Mouse (Mus musculus) heart, embryonic 15.5 days (tissue): ENCODE data around the gene Lsamp. TPM values are rescaled to one million over a fixed set of nuclear protein-coding genes. Genes with fewer than 3 reads are reported as not detected.

Experiments
- ATAC-seq: fragments of 200-750 bp; cut with Nextera tagmentation; replicated peaks from 2 replicates; pipeline ENCODE4 v1.8.0; 2017; ENCODE audit warnings: low read depth, moderate TSS enrichment; ENCODE audit not compliant: insufficient number of reproducible peaks, insufficient read depth, low FRiP score
- H3K27ac ChIP-seq: fragments of 300-500 bp; sonication (generic); 2 replicates; pipeline ENCODE4 v1.5.1; 2015; ENCODE audit warnings: mild to moderate bottlenecking, inconsistent platforms
- H3K27me3 ChIP-seq: fragments of 300-500 bp; sonication (generic); 2 replicates; pipeline ENCODE4 v1.6.1; 2015; ENCODE audit warnings: inconsistent platforms
- H3K36me3 ChIP-seq: fragments of 300-500 bp; sonication (generic); 2 replicates; pipeline ENCODE4 v1.6.1; 2015; ENCODE audit warnings: mild to moderate bottlenecking, inconsistent platforms
- H3K4me1 ChIP-seq: fragments of 300-500 bp; sonication (generic); replicated peaks from 2 replicates; pipeline ENCODE4 v1.6.1; 2015; ENCODE audit warnings: inconsistent platforms
- H3K4me2 ChIP-seq: fragments of 300-500 bp; sonication (generic); 2 replicates; pipeline ENCODE4 v1.6.1; 2015; ENCODE audit warnings: inconsistent platforms, mild to moderate bottlenecking, moderate library complexity
- H3K4me3 ChIP-seq: fragments of 300-500 bp; sonication (generic); 2 replicates; pipeline ENCODE4 v1.5.1; 2015; ENCODE audit warnings: mild to moderate bottlenecking, inconsistent platforms
- H3K9ac ChIP-seq: fragments of 300-500 bp; sonication (generic); 2 replicates; pipeline ENCODE4 v1.6.1; 2015; ENCODE audit warnings: mild to moderate bottlenecking, inconsistent platforms
- H3K9me3 ChIP-seq: fragments of 300-500 bp; sonication (generic); replicated peaks from 2 replicates; pipeline ENCODE4 v1.6.1; 2016; ENCODE audit warnings: inconsistent platforms
- WGBS: fragments of 180-500 bp; shearing (Covaris S2); methylation state at CpG from one replicate; pipeline ENCODE4 v1.1.7; 2015; ENCODE audit warnings: mixed read lengths; 5-methylcytosine and 5-hydroxymethylcytosine counted together
- polyA plus RNA-seq: library from polyadenylated mRNA; unstranded; fragments of >200 nt; fragmentation: Nextera tagmentation; extraction: Ambion mirVana; gene quantifications from 2 replicates; pipeline ENCODE4 v1.2.1, GENCODE M21; 2015

The Lsamp gene
- polyA plus RNA-seq, 1 experiment from 2014 or later, result 1.7 TPM

GRCm38 (mm10) chr16:40709574-40709973, 725.4 kb downstream of the Lsamp start:
- Histone ChIP-seq H3K4me3 (no peak overlapping the region), H3K27ac (no peak overlapping the region), H3K9me3 (no peaks in the 10 kb centered on the region), H3K4me2 (no peak overlapping the region), H3K9ac (no peak overlapping the region), H3K36me3 (no peaks in the 10 kb centered on the region), H3K4me1 (no peaks in the 10 kb centered on the region), H3K27me3 (no peaks in the 10 kb centered on the region)
- 11% methylated on average over 4 of the region's 4 CpGs for WGBS
- ATAC-seq, result no peak

DNA sequence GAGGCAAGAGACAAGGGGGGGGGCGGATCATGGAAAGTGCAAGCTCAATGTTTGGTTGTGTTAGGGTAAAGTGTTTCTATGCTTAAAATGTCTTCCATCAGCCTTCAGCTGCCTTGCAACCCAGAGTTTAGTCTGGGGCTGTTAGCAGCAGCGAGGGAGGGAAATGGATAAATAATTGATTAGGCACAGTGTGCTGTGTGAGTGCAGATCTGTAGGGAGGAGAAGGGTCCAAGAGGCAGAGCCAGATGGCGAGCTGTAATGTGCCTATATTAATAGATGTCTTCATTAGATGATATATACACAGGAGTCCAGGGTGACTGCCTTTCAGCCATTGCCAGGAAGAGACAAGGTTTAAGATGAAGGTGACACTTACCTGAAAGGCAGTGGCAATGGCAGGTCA, 725.9 kb downstream of the Lsamp start:
- ATAC-seq, result no peak

GRCm38 (mm10) chr16:40710491-40710890, 726.3 kb downstream of the Lsamp start:
- H3K4me2 ChIP-seq, result no peak overlapping the region
- no peak for ATAC-seq
- H3K27ac ChIP-seq, result no peak overlapping the region
- H3K4me3 ChIP-seq, result no peak overlapping the region
- H3K27me3 ChIP-seq, result no peaks in the 10 kb centered on the region
- no peaks in the 10 kb centered on the region for H3K9me3 ChIP-seq
- no peak overlapping the region for H3K9ac ChIP-seq
- no peaks in the 10 kb centered on the region for H3K4me1 ChIP-seq
- no peaks in the 10 kb centered on the region for H3K36me3 ChIP-seq
- WGBS, result 69% methylated on average over 5 of the region's 5 CpGs

More for the DNA sequence above, 725.9 kb downstream of the Lsamp start:
- Histone ChIP-seq H3K4me2 (no peak overlapping the region), H3K4me3 (no peak overlapping the region), H3K36me3 (no peaks in the 10 kb centered on the region), H3K4me1 (no peaks in the 10 kb centered on the region), H3K27ac (no peak overlapping the region), H3K9ac (no peak overlapping the region), H3K27me3 (no peaks in the 10 kb centered on the region), H3K9me3 (no peaks in the 10 kb centered on the region)
- WGBS, result 59% methylated on average over 3 of the region's 3 CpGs

DNA sequence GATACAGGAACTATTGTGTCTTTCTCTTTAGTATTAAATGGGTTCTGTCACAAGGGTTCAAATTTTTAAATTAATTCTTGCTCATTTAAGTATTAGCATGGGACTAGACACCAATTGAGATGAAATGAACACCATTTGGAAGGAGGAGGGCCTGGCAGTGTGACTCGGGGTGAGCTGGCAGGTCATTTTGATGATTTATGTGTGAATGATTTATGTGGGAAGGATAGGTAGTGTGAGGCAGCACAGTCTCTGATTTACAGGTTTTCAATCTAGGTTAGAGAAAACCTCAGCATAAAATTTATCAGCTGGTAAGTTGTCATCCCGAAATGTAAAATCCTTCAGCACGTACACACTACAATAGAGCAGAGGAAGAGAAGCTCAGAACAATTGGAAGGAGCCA, 729.6 kb downstream of the Lsamp start:
- Histone ChIP-seq H3K4me3 (no peak overlapping the region), H3K4me1 (no peaks in the 10 kb centered on the region), H3K9ac (no peak overlapping the region), H3K36me3 (no peaks in the 10 kb centered on the region), H3K27me3 (no peaks in the 10 kb centered on the region), H3K27ac (no peak overlapping the region), H3K9me3 (no peaks in the 10 kb centered on the region), H3K4me2 (no peak overlapping the region)
- WGBS, result 68% methylated on average over 3 of the region's 3 CpGs
- ATAC-seq, result no peak

GRCm38 (mm10) chr16:40739015-40739414, 754.9 kb downstream of the Lsamp start:
- no peaks in the 10 kb centered on the region for H3K4me1 ChIP-seq
- no peak overlapping the region for H3K9ac ChIP-seq
- no peak for ATAC-seq
- H3K9me3 ChIP-seq, result no peaks in the 10 kb centered on the region
- H3K36me3 ChIP-seq, result no peaks in the 10 kb centered on the region
- no peak overlapping the region for H3K4me2 ChIP-seq
- 34% methylated on average over 6 of the region's 6 CpGs for WGBS
- no peak overlapping the region for H3K27ac ChIP-seq
- no peak overlapping the region for H3K4me3 ChIP-seq
- H3K27me3 ChIP-seq, result no peaks in the 10 kb centered on the region

DNA sequence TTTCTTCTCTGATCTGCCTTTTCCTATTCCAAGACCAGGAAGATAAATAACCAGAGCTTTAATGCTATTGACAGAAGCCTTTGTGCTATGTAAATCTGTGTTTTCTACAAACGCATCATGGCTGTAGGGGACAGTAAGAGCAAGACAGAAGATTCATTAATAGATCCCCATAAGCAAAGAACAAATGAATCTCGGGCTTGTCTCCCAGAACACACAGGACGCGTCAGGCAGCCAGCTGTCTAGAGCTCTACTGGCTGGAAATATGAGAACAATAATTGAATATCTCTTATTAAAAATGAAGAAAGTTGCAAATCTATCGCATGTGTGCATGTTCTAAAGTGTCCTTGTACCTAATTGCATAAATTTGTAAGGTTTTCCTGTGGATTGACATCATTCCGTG, 755.6 kb downstream of the Lsamp start:
- no peaks in the 10 kb centered on the region for H3K4me1 ChIP-seq
- H3K4me3 ChIP-seq, result no peak overlapping the region
- ATAC-seq, result no peak
- WGBS, result 78% methylated on average over 6 of the region's 6 CpGs
- H3K4me2 ChIP-seq, result no peak overlapping the region
- H3K9me3 ChIP-seq, result no peaks in the 10 kb centered on the region
- H3K27ac ChIP-seq, result no peak overlapping the region
- no peaks in the 10 kb centered on the region for H3K36me3 ChIP-seq
- no peaks in the 10 kb centered on the region for H3K27me3 ChIP-seq
- H3K9ac ChIP-seq, result no peak overlapping the region

- no peak overlapping the region for H3K4me3 ChIP-seq
- no peak overlapping the region for H3K27ac ChIP-seq
- no peaks in the 10 kb centered on the region for H3K4me1 ChIP-seq
- no peak overlapping the region for H3K4me2 ChIP-seq
- no peaks in the 10 kb centered on the region for H3K36me3 ChIP-seq
- 69% methylated on average over 8 of the region's 8 CpGs for WGBS
- no peaks in the 10 kb centered on the region for H3K27me3 ChIP-seq
- ATAC-seq, result no peak
- no peak overlapping the region for H3K9ac ChIP-seq
- H3K9me3 ChIP-seq, result no peaks in the 10 kb centered on the region
Observed at GRCm38 (mm10) chr16:40740273-40740672, 756.1 kb downstream of the Lsamp start.

DNA sequence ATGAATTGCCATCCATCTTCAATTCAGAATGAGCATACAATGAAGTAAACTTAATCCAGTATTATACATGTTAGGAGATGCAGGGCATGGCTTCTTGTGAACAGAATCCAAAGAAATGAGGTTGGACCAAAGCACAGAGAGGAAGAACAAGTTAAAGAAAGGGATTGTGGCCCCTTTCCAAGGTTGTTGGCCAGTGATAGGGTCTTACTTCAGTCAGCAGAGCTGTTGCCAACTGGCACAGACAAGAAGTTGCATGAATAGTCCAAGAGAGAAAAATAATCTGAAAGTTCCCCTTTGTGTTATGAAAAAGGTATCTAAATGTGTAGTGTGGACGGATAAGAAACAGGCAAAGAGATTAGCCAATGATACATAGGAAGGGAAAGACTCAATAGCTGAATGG, 843.0 kb downstream of the Lsamp start:
- no peaks in the 10 kb centered on the region for H3K4me1 ChIP-seq
- no peak for ATAC-seq
- H3K4me2 ChIP-seq, result no peak overlapping the region
- WGBS, result 21% methylated on average over 1 of the region's 1 CpGs
- H3K9me3 ChIP-seq, result no peaks in the 10 kb centered on the region
- no peak overlapping the region for H3K9ac ChIP-seq
- H3K4me3 ChIP-seq, result no peak overlapping the region
- no peaks in the 10 kb centered on the region for H3K36me3 ChIP-seq
- no peak overlapping the region for H3K27ac ChIP-seq
- no peaks in the 10 kb centered on the region for H3K27me3 ChIP-seq

- Histone ChIP-seq H3K4me2 (no peak overlapping the region), H3K27me3 (no peaks in the 10 kb centered on the region), H3K9me3 (no peaks in the 10 kb centered on the region), H3K4me1 (no peaks in the 10 kb centered on the region), H3K27ac (no peak overlapping the region), H3K4me3 (no peak overlapping the region), H3K36me3 (no peaks in the 10 kb centered on the region), H3K9ac (no peak overlapping the region)
- ATAC-seq, result no peak
Observed at GRCm38 (mm10) chr16:40831536-40831935, 847.4 kb downstream of the Lsamp start.

- Histone ChIP-seq H3K9ac (no peak overlapping the region), H3K27me3 (no peaks in the 10 kb centered on the region), H3K36me3 (no peaks in the 10 kb centered on the region), H3K4me1 (no peaks in the 10 kb centered on the region), H3K27ac (no peak overlapping the region), H3K4me2 (no peak overlapping the region), H3K4me3 (no peak overlapping the region), H3K9me3 (no peaks in the 10 kb centered on the region)
- no peak for ATAC-seq
- whole genome bisulfite sequencing, result 59% methylated on average over 1 of the region's 1 CpGs
Observed at GRCm38 (mm10) chr16:40841765-40842164, 857.6 kb downstream of the Lsamp start.

GRCm38 (mm10) chr16:40866733-40867132, 882.6 kb downstream of the Lsamp start:
- no peaks in the 10 kb centered on the region for H3K4me1 ChIP-seq
- ATAC-seq, result no peak

DNA sequence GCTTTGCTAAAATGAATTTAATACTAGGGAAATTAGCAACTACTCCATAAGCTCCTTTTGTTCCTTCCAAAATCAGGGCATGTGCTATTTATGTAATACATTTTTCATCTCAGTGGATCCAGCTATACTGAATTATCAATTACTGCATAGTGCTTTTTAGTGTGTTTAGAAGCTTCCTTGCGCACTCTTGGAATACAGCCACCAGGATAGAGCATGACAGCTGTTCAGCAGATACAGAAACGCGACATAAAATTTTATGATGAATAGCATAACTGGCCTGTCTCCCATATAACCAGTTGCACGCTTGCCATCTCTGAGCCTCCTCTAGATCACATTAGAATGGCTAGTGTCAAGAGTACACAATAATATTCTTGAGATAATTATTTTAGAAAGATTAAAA, 894.1 kb downstream of the Lsamp start:
- H3K36me3 ChIP-seq, result no peaks in the 10 kb centered on the region
- ATAC-seq, result no peak
- H3K27ac ChIP-seq, result no peak overlapping the region
- no peak overlapping the region for H3K4me2 ChIP-seq
- H3K9ac ChIP-seq, result no peak overlapping the region
- 70% methylated on average over 4 of the region's 4 CpGs for WGBS
- H3K9me3 ChIP-seq, result no peaks in the 10 kb centered on the region
- no peaks in the 10 kb centered on the region for H3K4me1 ChIP-seq
- no peak overlapping the region for H3K4me3 ChIP-seq
- no peaks in the 10 kb centered on the region for H3K27me3 ChIP-seq

More at GRCm38 (mm10) chr16:40866733-40867132, 882.6 kb downstream of the Lsamp start:
- H3K27me3 ChIP-seq, result no peaks in the 10 kb centered on the region
- no peak overlapping the region for H3K4me2 ChIP-seq
- no peak overlapping the region for H3K9ac ChIP-seq
- H3K36me3 ChIP-seq, result no peaks in the 10 kb centered on the region
- H3K9me3 ChIP-seq, result no peaks in the 10 kb centered on the region
- no peak overlapping the region for H3K4me3 ChIP-seq
- no peak overlapping the region for H3K27ac ChIP-seq

DNA sequence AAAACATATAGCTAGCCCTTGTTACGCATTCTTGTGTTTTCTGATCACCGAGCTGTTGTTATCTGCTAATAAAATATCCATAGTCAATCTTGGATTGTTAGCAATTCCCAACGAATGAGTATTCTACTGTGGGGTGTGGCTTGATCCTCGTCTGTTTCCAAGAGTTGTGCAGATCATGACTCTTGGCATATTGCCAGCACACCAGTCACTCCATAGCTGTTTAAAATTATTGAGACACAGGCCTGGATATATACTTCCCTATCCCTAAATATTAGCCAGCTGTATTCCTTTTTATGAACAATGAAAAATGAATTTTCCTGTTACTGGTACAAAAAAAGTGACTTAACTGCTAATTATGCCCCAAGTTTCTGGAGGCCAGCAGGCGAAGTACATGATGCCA, 897.8 kb downstream of the Lsamp start:
- 58% methylated on average over 5 of the region's 5 CpGs for WGBS
- no peak for ATAC-seq
- Histone ChIP-seq H3K9ac (no peak overlapping the region), H3K9me3 (no peaks in the 10 kb centered on the region), H3K36me3 (no peaks in the 10 kb centered on the region), H3K27me3 (no peaks in the 10 kb centered on the region), H3K4me3 (no peak overlapping the region), H3K27ac (no peak overlapping the region), H3K4me1 (no peaks in the 10 kb centered on the region), H3K4me2 (no peak overlapping the region)
